Mouse (Mus musculus) megakaryocyte, embryonic 14.5 days (primary cell): ENCODE data around the gene Kcnj10. TPM values are rescaled to one million over a fixed set of nuclear protein-coding genes. Genes with fewer than 3 reads are reported as not detected.
A peak's percentile ranks its signal among the peaks of the same experiment; 100 is the strongest.

Experiments
- H3K27me3 ChIP-seq: replicated peaks from 2 replicates; pipeline ENCODE3; 2012; ENCODE audit warnings: inconsistent platforms
- H3K36me3 ChIP-seq: replicated peaks from 2 replicates; pipeline ENCODE3; 2012; ENCODE audit warnings: low read length, inconsistent platforms, mixed read lengths
- H3K4me1 ChIP-seq: 2 replicates; pipeline ENCODE4 v1.6.1; 2012; ENCODE audit warnings: inconsistent platforms
- H3K4me3 ChIP-seq: replicated peaks from 2 replicates; pipeline ENCODE3; 2012; ENCODE audit warnings: moderate library complexity, mild to moderate bottlenecking, inconsistent platforms
- H3K9me3 ChIP-seq: 2 replicates; pipeline ENCODE4 v1.6.1; 2012; ENCODE audit warnings: inconsistent platforms
- FLI1 ChIP-seq: IDR thresholded peaks from 2 replicates; pipeline ENCODE4 v1.6.1; 2012; ENCODE audit warnings: low read length, inconsistent platforms, mixed read lengths
- GATA1 ChIP-seq: IDR thresholded peaks from 3 replicates; pipeline ENCODE4 v1.6.1; 2012; ENCODE audit warnings: mixed read lengths, low read length, inconsistent platforms, borderline replicate concordance
- polyA plus RNA-seq: library from polyadenylated mRNA; stranded (reverse); fragments of >175 nt; gene quantifications from 2 replicates; pipeline ENCODE4 v1.2.3, GENCODE M21; 2012; ENCODE audit warnings: low replicate concordance; ENCODE audit not compliant: insufficient read depth

Gene Kcnj10
- polyA plus RNA-seq, 1 experiment, result 0.12 TPM

GRCm38 (mm10) chr1:172357550-172357949 is 16.5 kb downstream of the Kcnj10 start:
- Histone ChIP-seq H3K36me3 (no peaks in the 10 kb centered on the region), H3K27me3 (peaks cover 69% of the 10 kb centered on the region), H3K9me3 (no peaks in the 10 kb centered on the region), H3K4me1 (peaks cover 16% of the 10 kb centered on the region), H3K4me3 (no peak overlapping the region)
- TF ChIP-seq FLI1, result no peak
- no peak for TF ChIP-seq GATA1

GRCm38 (mm10) chr1:172358341-172358740 is 17.3 kb downstream of the Kcnj10 start:
- no peak for TF ChIP-seq FLI1
- TF ChIP-seq GATA1, result no peak
- Histone ChIP-seq H3K9me3 (no peaks in the 10 kb centered on the region), H3K4me3 (no peak overlapping the region), H3K27me3 (peaks cover 67% of the 10 kb centered on the region), H3K36me3 (no peaks in the 10 kb centered on the region), H3K4me1 (peaks cover 9% of the 10 kb centered on the region)

- no peak for TF ChIP-seq FLI1
- no peak for TF ChIP-seq GATA1
- Histone ChIP-seq H3K36me3 (no peaks in the 10 kb centered on the region), H3K27me3 (peaks cover 34% of the 10 kb centered on the region), H3K4me3 (peak overlapping the region; percentile 73), H3K4me1 (peaks cover 20% of the 10 kb centered on the region), H3K9me3 (no peaks in the 10 kb centered on the region)
Observed at GRCm38 (mm10) chr1:172364684-172365083, 23.7 kb downstream of the Kcnj10 start.

DNA sequence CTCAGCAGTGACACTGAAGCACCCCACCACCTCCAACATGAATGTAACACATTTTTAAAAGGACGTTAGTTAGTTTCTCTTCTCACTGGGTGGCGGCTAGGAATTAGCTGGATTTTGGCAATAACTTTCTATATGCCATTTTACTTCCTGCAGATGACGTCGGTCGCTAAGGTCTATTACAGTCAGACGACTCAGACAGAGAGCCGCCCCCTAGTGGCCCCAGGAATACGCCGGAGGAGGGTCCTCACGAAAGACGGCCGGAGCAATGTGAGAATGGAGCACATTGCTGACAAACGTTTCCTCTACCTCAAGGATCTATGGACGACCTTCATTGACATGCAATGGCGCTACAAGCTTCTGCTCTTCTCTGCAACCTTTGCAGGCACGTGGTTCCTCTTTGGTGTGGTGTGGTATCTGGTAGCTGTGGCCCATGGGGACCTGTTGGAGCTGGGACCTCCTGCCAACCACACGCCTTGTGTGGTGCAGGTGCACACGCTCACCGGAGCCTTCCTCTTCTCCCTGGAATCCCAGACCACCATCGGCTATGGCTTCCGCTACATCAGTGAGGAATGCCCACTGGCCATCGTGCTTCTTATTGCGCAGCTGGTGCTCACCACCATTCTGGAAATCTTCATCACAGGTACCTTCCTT is 27.9 kb downstream of the Kcnj10 start:
- Histone ChIP-seq H3K4me3 (no peak overlapping the region), H3K9me3 (no peaks in the 10 kb centered on the region), H3K27me3 (peaks cover 12% of the 10 kb centered on the region), H3K4me1 (peaks cover 53% of the 10 kb centered on the region), H3K36me3 (no peaks in the 10 kb centered on the region)
- TF ChIP-seq FLI1 (no peak), GATA1 (no peak)

DNA sequence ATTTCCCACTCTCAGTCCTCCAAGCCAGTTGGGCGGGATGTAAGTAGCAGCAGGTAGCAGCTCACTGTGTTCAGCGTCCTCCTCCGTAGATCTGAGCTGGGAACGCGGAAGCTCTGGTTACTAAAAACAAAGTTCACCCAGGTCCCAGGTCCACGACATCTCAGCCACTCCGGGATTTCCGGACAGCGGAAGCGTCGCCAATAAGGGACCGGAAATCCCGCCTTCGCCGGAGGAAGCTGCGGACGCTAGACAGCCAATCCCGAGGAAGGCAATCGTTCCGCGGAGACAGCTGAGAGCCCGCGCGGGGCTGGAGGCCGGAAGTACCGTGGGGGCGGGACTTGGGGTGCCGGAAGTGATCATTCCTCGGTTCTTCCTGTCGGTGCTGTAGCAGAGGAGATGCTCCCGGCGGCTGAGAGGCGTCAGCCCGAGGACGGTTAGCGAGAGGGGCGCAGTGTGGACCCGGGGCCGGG is 35.2 kb downstream of the Kcnj10 start, which contains the start of gene Pigm:
Pigm (plus strand) TSS at position 349 of the 470 bp plus-strand sequence.
- Histone ChIP-seq H3K9me3 (no peaks in the 10 kb centered on the region), H3K27me3 (peaks cover 2% of the 10 kb centered on the region), H3K36me3 (peaks cover 31% of the 10 kb centered on the region), H3K4me3 (peak within 1 kb of the TSS; percentile 97), H3K4me1 (peaks cover 73% of the 10 kb centered on the region)
- peak; percentile 99 for TF ChIP-seq FLI1
- TF ChIP-seq GATA1, result no peak

- Histone ChIP-seq H3K27me3 (no peaks in the 10 kb centered on the region), H3K4me1 (peaks cover 72% of the 10 kb centered on the region), H3K36me3 (peaks cover 37% of the 10 kb centered on the region), H3K9me3 (no peaks in the 10 kb centered on the region), H3K4me3 (peak overlapping the region; percentile 97)
- no peak for TF ChIP-seq FLI1
- TF ChIP-seq GATA1, result no peak
Observed at GRCm38 (mm10) chr1:172376758-172377458, 35.9 kb downstream of the Kcnj10 start.

DNA sequence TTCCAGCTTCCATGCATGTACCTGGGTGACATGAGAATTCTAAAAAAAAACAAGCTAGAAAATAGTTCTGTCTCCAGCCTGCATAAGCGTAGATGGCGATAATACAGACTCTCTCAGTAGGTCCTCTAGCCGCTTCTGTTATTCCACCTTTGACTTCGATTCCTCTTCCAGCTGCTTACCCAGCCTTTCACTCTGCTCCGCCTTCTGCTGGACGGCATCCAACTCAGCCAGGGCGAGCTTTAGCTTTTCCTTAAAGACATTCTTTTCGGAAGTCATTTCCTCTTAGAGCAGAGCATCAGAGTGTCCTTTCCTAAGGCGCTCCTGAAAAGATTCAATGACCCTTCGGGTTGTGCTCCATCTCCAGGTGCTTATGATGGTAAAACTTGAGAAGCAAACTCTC is 39.1 kb downstream of the Kcnj10 start:
- H3K4me3 ChIP-seq, result no peak overlapping the region
- H3K36me3 ChIP-seq, result peaks cover 56% of the 10 kb centered on the region
- no peaks in the 10 kb centered on the region for H3K27me3 ChIP-seq
- H3K4me1 ChIP-seq, result peaks cover 50% of the 10 kb centered on the region
- TF ChIP-seq GATA1, result no peak
- TF ChIP-seq FLI1, result no peak
- no peaks in the 10 kb centered on the region for H3K9me3 ChIP-seq

GRCm38 (mm10) chr1:172382090-172382489 is 41.1 kb downstream of the Kcnj10 start:
- H3K4me1 ChIP-seq, result peaks cover 41% of the 10 kb centered on the region
- no peaks in the 10 kb centered on the region for H3K27me3 ChIP-seq
- H3K9me3 ChIP-seq, result no peaks in the 10 kb centered on the region
- H3K4me3 ChIP-seq, result no peak overlapping the region
- TF ChIP-seq FLI1 (no peak), GATA1 (no peak)
- H3K36me3 ChIP-seq, result peaks cover 60% of the 10 kb centered on the region

DNA sequence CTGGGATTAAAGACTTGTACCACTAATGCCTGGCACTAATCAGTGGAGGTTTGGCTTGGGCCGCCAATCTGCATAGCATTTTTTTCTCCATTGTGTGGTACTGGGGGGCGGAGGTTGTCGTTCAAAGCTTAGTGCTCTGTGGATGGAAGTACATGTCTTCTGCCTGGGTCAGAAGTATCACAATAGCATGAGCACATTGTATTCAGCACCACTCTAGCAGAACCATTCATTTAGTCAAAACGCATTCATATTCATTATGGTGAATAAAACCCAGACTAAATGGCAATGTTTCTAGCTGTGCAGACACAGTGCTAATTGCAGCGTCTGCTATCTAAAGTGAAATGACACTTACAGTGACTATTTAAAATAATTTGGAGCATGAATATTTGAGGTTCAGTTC is 46.2 kb downstream of the Kcnj10 start:
- no peaks in the 10 kb centered on the region for H3K9me3 ChIP-seq
- no peak overlapping the region for H3K4me3 ChIP-seq
- peaks cover 23% of the 10 kb centered on the region for H3K36me3 ChIP-seq
- peaks cover 6% of the 10 kb centered on the region for H3K27me3 ChIP-seq
- TF ChIP-seq FLI1 (no peak), GATA1 (no peak)
- peaks cover 14% of the 10 kb centered on the region for H3K4me1 ChIP-seq

DNA sequence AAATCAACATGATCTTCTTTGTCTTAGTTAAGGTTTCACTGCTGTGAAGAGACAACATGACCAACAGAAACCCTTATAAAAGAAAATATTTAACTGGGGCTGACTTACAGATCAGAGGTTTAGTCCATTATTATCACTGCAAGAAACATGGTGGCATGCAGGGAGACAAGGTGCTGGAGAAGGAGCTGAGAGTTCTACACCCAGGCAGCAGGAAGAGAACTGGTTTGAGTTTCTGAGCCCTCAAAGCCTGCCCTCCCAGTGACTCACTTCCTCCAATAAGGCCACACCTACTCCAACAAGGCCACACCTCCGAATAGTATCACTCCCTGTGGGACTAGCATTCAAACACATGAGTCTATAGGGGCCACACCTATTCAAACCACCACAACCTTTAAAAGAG is 49.8 kb downstream of the Kcnj10 start:
- TF ChIP-seq GATA1 (no peak), FLI1 (no peak)
- Histone ChIP-seq H3K4me3 (no peak overlapping the region), H3K36me3 (no peaks in the 10 kb centered on the region), H3K4me1 (peaks cover 16% of the 10 kb centered on the region), H3K9me3 (no peaks in the 10 kb centered on the region), H3K27me3 (peaks cover 12% of the 10 kb centered on the region)
